Mouse (Mus musculus) megakaryocyte, adult 5-6 weeks (primary cell): ENCODE results near the gene Tmem14a. TPM values are rescaled to one million over a fixed set of nuclear protein-coding genes. Genes with fewer than 3 reads are reported as not detected.
"Not testable (repeated sequence)": the region's sequence is repeated elsewhere in the genome, so short reads cannot be mapped to it uniquely, and the experiment has no call there.

Source experiments
- ATAC-seq: 2 replicates; pipeline ENCODE4 v1.8.0; 2016; ENCODE audit warnings: mild to moderate bottlenecking, inconsistent platforms; ENCODE audit not compliant: poor library complexity, severe bottlenecking
- total RNA-seq, 2 experiments: library from RNA; stranded (forward) in 1 of 2; stranded (reverse) in 1 of 2; fragments of 153-499, 151-499 nt in 1 of 2; fragments of 221-1000, 200-1000 nt in 1 of 2; gene quantifications; 2 replicates each; pipeline versions ENCODE4 v1.2.3 to v1.2.4; 2015 to 2017

Gene Tmem14a
- total RNA-seq, 2 experiments from 2014 or later, result 0.95 to 1.2 TPM

GRCm38 (mm10) chr1:21252566-21253302 is 34.4 kb downstream of the Tmem14a start:
- ATAC-seq, result no peak

- no peak for ATAC-seq
Measured at GRCm38 (mm10) chr1:21253303-21253650, 34.9 kb downstream of the Tmem14a start.

- no peak for ATAC-seq
Measured at GRCm38 (mm10) chr1:21253856-21254255, 35.5 kb downstream of the Tmem14a start.

- no peak for ATAC-seq
Measured at GRCm38 (mm10) chr1:21255625-21256345, 37.4 kb downstream of the Tmem14a start.

GRCm38 (mm10) chr1:21256391-21256790 is 38.0 kb downstream of the Tmem14a start:
- ATAC-seq, result no peak

GRCm38 (mm10) chr1:21256871-21257270 is 38.5 kb downstream of the Tmem14a start:
- ATAC-seq, result no peak

GRCm38 (mm10) chr1:21259981-21260380 is 41.6 kb downstream of the Tmem14a start:
- not testable (repeated sequence) for ATAC-seq

- ATAC-seq, result no peak
Measured at GRCm38 (mm10) chr1:21262401-21262800, 44.0 kb downstream of the Tmem14a start.

- no peak for ATAC-seq
Measured at GRCm38 (mm10) chr1:21263986-21264385, 45.6 kb downstream of the Tmem14a start.

- no peak for ATAC-seq
Measured at GRCm38 (mm10) chr1:21264747-21265146, 46.4 kb downstream of the Tmem14a start.

GRCm38 (mm10) chr1:21266766-21267165 is 48.4 kb downstream of the Tmem14a start:
- no peak for ATAC-seq

GRCm38 (mm10) chr1:21267466-21267865 is 49.1 kb downstream of the Tmem14a start:
- not testable (repeated sequence) for ATAC-seq

GRCm38 (mm10) chr1:21271343-21272055 is 53.1 kb downstream of the Tmem14a start:
- peak; percentile 92 for ATAC-seq

- no peak for ATAC-seq
Measured at GRCm38 (mm10) chr1:21272056-21272431, 53.7 kb downstream of the Tmem14a start.

- no peak for ATAC-seq
Measured at GRCm38 (mm10) chr1:21273091-21273490, 54.7 kb downstream of the Tmem14a start.

- ATAC-seq, result no peak
Measured at GRCm38 (mm10) chr1:21274437-21275040, 56.2 kb downstream of the Tmem14a start.

- not testable (repeated sequence) for ATAC-seq
Measured at GRCm38 (mm10) chr1:21275366-21275765, 57.0 kb downstream of the Tmem14a start.

- peak; percentile 66 for ATAC-seq
Measured at GRCm38 (mm10) chr1:21276158-21276557, 57.8 kb downstream of the Tmem14a start.
